Mouse (Mus musculus): ENCODE data around the gene Shc3. TPM values are rescaled to one million over a fixed set of nuclear protein-coding genes. Genes with fewer than 3 reads are reported as not detected.

The Shc3 gene
- polyA plus RNA-seq, 1 experiment from 2014 or later: 0.28 TPM

DNA sequence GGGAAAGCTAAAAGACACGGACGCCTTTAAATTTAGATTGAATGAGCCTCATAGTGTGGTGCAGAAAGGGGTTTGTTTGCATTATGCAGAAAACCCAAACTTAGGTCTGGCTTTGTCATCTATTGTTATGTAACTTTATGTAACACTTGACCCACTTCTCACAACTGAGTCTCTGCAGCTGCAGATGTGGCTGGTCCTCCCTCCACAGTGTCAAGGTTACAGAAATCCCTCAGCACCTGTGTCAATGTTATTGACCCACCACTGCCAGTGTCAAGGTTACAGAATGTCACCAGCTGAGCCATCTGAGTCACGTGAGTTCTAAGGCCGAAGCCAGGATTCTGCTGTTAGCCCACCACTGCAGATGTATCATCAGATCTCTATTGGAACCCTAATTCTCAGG lies 51.3 kb downstream of the Shc3 start:
- Histone ChIP-seq H3K4me3 (ENCODE audit: low read depth, low read length) (no peak overlapping the region), H3K4me2 (replicated peaks; ENCODE audit: low read depth) (no peak overlapping the region), H3K27ac (replicated peaks) (no peak overlapping the region), H3K27me3 (ENCODE audit: control insufficient read depth, insufficient read depth, low read length) (no peaks in the 10 kb centered on the region), H3K36me3 (ENCODE audit: control insufficient read depth, insufficient read depth, low read length) (no peaks in the 10 kb centered on the region), H3K9me3 (ENCODE audit: control insufficient read depth, low read length) (no peaks in the 10 kb centered on the region), H3K9ac (ENCODE audit: low read length) (no peak overlapping the region), H3K4me1 (replicated peaks; ENCODE audit: control insufficient read depth, insufficient read depth) (no peaks in the 10 kb centered on the region)
- TF ChIP-seq CTCF (IDR thresholded peaks at IDR 0.05; ENCODE audit: low read depth): no peak
- no peak for TF ChIP-seq EP300 (optimal IDR thresholded peaks at IDR 0.05)
- DNase-seq (ENCODE audit: low spot score) (no peak), ATAC-seq (ENCODE audit: low FRiP score, low TSS enrichment) (no peak)
- 68% methylated on average over 4 of the region's 4 CpGs for WGBS

GRCm38 (mm10) chr13:51508836-51509235 lies 60.4 kb downstream of the Shc3 start:
- no peak overlapping the region for H3K4me2 ChIP-seq (replicated peaks; ENCODE audit: low read depth)
- H3K9me3 ChIP-seq (ENCODE audit: control insufficient read depth, low read length): no peaks in the 10 kb centered on the region
- DNase-seq (ENCODE audit: low spot score): no peak
- 86% methylated on average over 9 of the region's 9 CpGs for WGBS
- H3K4me1 ChIP-seq (replicated peaks; ENCODE audit: control insufficient read depth, insufficient read depth): no peaks in the 10 kb centered on the region
- TF ChIP-seq EP300 (optimal IDR thresholded peaks at IDR 0.05) (no peak), CTCF (IDR thresholded peaks at IDR 0.05; ENCODE audit: low read depth) (no peak)
- no peaks in the 10 kb centered on the region for H3K27me3 ChIP-seq (ENCODE audit: control insufficient read depth, insufficient read depth, low read length)
- no peak overlapping the region for H3K27ac ChIP-seq (replicated peaks)
- H3K36me3 ChIP-seq (ENCODE audit: control insufficient read depth, insufficient read depth, low read length): no peaks in the 10 kb centered on the region
- H3K4me3 ChIP-seq (ENCODE audit: low read depth, low read length): no peak overlapping the region
- ATAC-seq (ENCODE audit: low FRiP score, low TSS enrichment): no peak
- H3K9ac ChIP-seq (ENCODE audit: low read length): no peak overlapping the region

GRCm38 (mm10) chr13:51505711-51506110 lies 63.5 kb downstream of the Shc3 start:
- no peaks in the 10 kb centered on the region for H3K4me1 ChIP-seq (replicated peaks; ENCODE audit: control insufficient read depth, insufficient read depth)
- H3K36me3 ChIP-seq (ENCODE audit: control insufficient read depth, insufficient read depth, low read length): no peaks in the 10 kb centered on the region
- H3K4me3 ChIP-seq (ENCODE audit: low read depth, low read length): no peak overlapping the region
- H3K4me2 ChIP-seq (replicated peaks; ENCODE audit: low read depth): no peak overlapping the region
- no peaks in the 10 kb centered on the region for H3K27me3 ChIP-seq (ENCODE audit: control insufficient read depth, insufficient read depth, low read length)
- 75% methylated on average over 5 of the region's 5 CpGs for WGBS
- TF ChIP-seq EP300 (optimal IDR thresholded peaks at IDR 0.05) (no peak), CTCF (IDR thresholded peaks at IDR 0.05; ENCODE audit: low read depth) (no peak)
- no peak overlapping the region for H3K9ac ChIP-seq (ENCODE audit: low read length)
- ATAC-seq (ENCODE audit: low FRiP score, low TSS enrichment) (no peak), DNase-seq (ENCODE audit: low spot score) (no peak)
- H3K27ac ChIP-seq (replicated peaks): no peak overlapping the region
- H3K9me3 ChIP-seq (ENCODE audit: control insufficient read depth, low read length): no peaks in the 10 kb centered on the region

DNA sequence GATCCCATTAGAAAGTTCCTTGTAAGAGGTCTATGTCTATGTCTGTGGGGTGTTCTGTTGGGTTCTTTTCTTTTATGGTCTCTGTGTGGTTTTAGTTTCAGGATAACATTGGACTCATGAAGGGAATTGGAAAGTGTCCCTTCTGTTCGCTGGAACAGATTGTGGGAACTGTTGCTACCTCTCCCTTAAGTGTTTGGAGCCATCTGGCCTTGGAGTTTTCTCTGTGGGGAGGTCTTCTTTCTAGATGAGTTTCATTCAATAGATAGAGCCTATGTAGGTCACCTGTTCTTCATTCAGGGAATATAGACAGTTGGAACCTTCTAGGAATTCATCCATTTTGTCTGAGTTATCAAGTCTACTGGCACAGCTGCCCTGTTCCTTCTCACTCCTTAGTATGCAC lies 69.5 kb downstream of the Shc3 start:
- no peak overlapping the region for H3K4me3 ChIP-seq (ENCODE audit: low read depth, low read length)
- H3K4me1 ChIP-seq (replicated peaks; ENCODE audit: control insufficient read depth, insufficient read depth): no peaks in the 10 kb centered on the region
- ATAC-seq (ENCODE audit: low FRiP score, low TSS enrichment) (no peak), DNase-seq (ENCODE audit: low spot score) (no peak)
- H3K27me3 ChIP-seq (ENCODE audit: control insufficient read depth, insufficient read depth, low read length): no peaks in the 10 kb centered on the region
- WGBS: 80% methylated on average over 1 of the region's 1 CpGs
- no peak overlapping the region for H3K9ac ChIP-seq (ENCODE audit: low read length)
- H3K36me3 ChIP-seq (ENCODE audit: control insufficient read depth, insufficient read depth, low read length): no peaks in the 10 kb centered on the region
- H3K4me2 ChIP-seq (replicated peaks; ENCODE audit: low read depth): no peak overlapping the region
- TF ChIP-seq CTCF (IDR thresholded peaks at IDR 0.05; ENCODE audit: low read depth): no peak
- TF ChIP-seq EP300 (optimal IDR thresholded peaks at IDR 0.05): no peak
- H3K27ac ChIP-seq (replicated peaks): no peak overlapping the region
- H3K9me3 ChIP-seq (ENCODE audit: control insufficient read depth, low read length): no peaks in the 10 kb centered on the region

DNA sequence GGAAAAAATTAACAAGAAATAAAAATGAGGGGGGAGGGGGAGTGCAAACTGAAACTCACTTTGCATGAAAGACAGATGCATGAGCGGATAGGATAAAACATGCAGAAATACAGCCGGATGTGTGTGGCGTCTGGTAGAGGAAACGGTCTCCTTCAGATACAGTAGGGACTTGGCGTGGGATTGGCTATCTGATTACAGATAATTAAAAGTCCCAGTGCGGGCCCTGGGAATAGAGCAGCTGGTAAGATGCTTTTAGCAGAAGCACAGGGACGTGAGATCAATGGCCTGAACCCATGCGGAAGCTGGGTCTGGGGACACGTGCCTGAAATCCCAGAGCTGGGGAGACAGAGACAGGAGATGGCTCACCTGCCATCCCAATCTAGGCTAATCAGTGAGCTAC lies 75.5 kb downstream of the Shc3 start:
- no peak for DNase-seq (ENCODE audit: low spot score)
- H3K4me2 ChIP-seq (replicated peaks; ENCODE audit: low read depth): no peak overlapping the region
- no peaks in the 10 kb centered on the region for H3K9me3 ChIP-seq (ENCODE audit: control insufficient read depth, low read length)
- H3K36me3 ChIP-seq (ENCODE audit: control insufficient read depth, insufficient read depth, low read length): no peaks in the 10 kb centered on the region
- ATAC-seq (ENCODE audit: low FRiP score, low TSS enrichment): no peak
- H3K27me3 ChIP-seq (ENCODE audit: control insufficient read depth, insufficient read depth, low read length): no peaks in the 10 kb centered on the region
- WGBS: 85% methylated on average over 9 of the region's 9 CpGs
- no peak overlapping the region for H3K27ac ChIP-seq (replicated peaks)
- TF ChIP-seq CTCF (IDR thresholded peaks at IDR 0.05; ENCODE audit: low read depth): no peak
- TF ChIP-seq EP300 (optimal IDR thresholded peaks at IDR 0.05): no peak
- H3K9ac ChIP-seq (ENCODE audit: low read length): no peak overlapping the region
- no peak overlapping the region for H3K4me3 ChIP-seq (ENCODE audit: low read depth, low read length)
- no peaks in the 10 kb centered on the region for H3K4me1 ChIP-seq (replicated peaks; ENCODE audit: control insufficient read depth, insufficient read depth)

GRCm38 (mm10) chr13:51491649-51492435 lies 77.4 kb downstream of the Shc3 start:
- Histone ChIP-seq H3K4me1 (replicated peaks; ENCODE audit: control insufficient read depth, insufficient read depth) (no peaks in the 10 kb centered on the region), H3K27ac (replicated peaks) (no peak overlapping the region), H3K4me2 (replicated peaks; ENCODE audit: low read depth) (no peak overlapping the region), H3K4me3 (ENCODE audit: low read depth, low read length) (no peak overlapping the region), H3K36me3 (ENCODE audit: control insufficient read depth, insufficient read depth, low read length) (no peaks in the 10 kb centered on the region), H3K27me3 (ENCODE audit: control insufficient read depth, insufficient read depth, low read length) (no peaks in the 10 kb centered on the region), H3K9me3 (ENCODE audit: control insufficient read depth, low read length) (no peaks in the 10 kb centered on the region), H3K9ac (ENCODE audit: low read length) (no peak overlapping the region)
- DNase-seq (ENCODE audit: low spot score) (no peak), ATAC-seq (ENCODE audit: low FRiP score, low TSS enrichment) (no peak)
- TF ChIP-seq CTCF (IDR thresholded peaks at IDR 0.05; ENCODE audit: low read depth) (no peak), EP300 (optimal IDR thresholded peaks at IDR 0.05) (no peak)
- 60% methylated on average over 8 of the region's 8 CpGs for WGBS
